Mouse (Mus musculus) gastrocnemius, adult 2 months (tissue): Measurements from ENCODE around the gene Bcl2l13. TPM values are rescaled to one million over a fixed set of nuclear protein-coding genes. Genes with fewer than 3 reads are reported as not detected.

Experiments
- DNase-seq: peaks from one replicate; pipeline ENCODE4 v3.0.0; 2022
- H3K27ac ChIP-seq: fragments of 200-600 bp; 2 replicates; pipeline ENCODE4 v1.8.1; 2022; ENCODE audit warnings: mild to moderate bottlenecking
- H3K4me3 ChIP-seq: fragments of 200-600 bp; 2 replicates; pipeline ENCODE4 v1.8.1; 2022; ENCODE audit warnings: mild to moderate bottlenecking, moderate library complexity
- CTCF ChIP-seq: fragments of 200-600 bp; IDR thresholded peaks from 2 replicates; pipeline ENCODE4 v1.8.1; 2022; ENCODE audit warnings: antibody characterized with exemption, mild to moderate bottlenecking, moderate library complexity
- intact Hi-C: fragments of 180-260 bp; cut with DNase I; formaldehyde crosslinking; loops from one replicate; pipeline ENCODE4 v1.15.1; 2025
- microRNA-seq: library from miRNA; unstranded; fragments of <30 nt; microRNA quantifications from one replicate; pipeline ENCODE4 v1.2.0, GENCODE M21; 2021
- total RNA-seq, 2 experiments: library from RNA; stranded (reverse); gene quantifications; 2 replicates each; pipeline ENCODE4 v1.2.3; 2021

The Bcl2l13 gene
- total RNA-seq, 2 experiments from 2014 or later, result 65.3 to 74.2 TPM

DNA sequence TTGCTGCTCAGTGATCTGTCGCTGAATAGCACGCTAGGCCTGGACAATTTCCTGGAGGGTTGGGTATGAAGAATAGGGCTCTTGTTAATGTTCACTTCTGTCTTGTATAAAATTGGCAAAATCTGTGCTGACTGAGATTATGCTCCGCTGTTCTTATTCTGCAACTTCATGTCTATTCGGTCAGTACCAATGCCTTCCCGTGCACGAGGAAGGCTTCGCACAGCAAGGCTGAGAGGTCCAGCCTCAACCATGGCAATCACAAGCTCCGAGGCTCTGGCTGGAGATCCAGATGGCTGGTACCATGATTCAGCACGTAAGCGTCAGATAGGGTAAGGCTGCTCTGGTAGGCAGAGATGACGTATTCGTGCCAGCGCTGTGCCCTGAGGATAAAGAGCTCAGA is 105.6 kb downstream of the Bcl2l13 start:
- TF ChIP-seq CTCF, result no peak
- no peak overlapping the region for H3K27ac ChIP-seq
- DNase-seq, result no peak
- no peak overlapping the region for H3K4me3 ChIP-seq
- intact Hi-C loops, result no loop called here

Small RNA genes within 50 kb of the gene (microRNA-seq; reads per million reads assigned to microRNA genes)
- gene Gm25193, result not detected

Other genes starting within 250 kb of the Bcl2l13 start
- gene Cecr2, start 169.8 kb upstream of the Bcl2l13 start, total RNA-seq, result 10 to 100 TPM in 1 of 2 experiments, 1 to 10 TPM in 1; 9.1 to 17.0 TPM
- gene Slc25a18, start 62.6 kb upstream of the Bcl2l13 start, total RNA-seq, result under 1 TPM; 0.13 to 0.20 TPM
- gene Atp6v1e1, start 13.4 kb upstream of the Bcl2l13 start, total RNA-seq, result 100 to 1,000 TPM; 127 to 137 TPM
- under 1 TPM; 0.45 to 0.89 TPM for gene Bid, start 80.6 kb downstream of the Bcl2l13 start, total RNA-seq